Mouse (Mus musculus): ENCODE measurements around the gene Phtf2. TPM values are rescaled to one million over a fixed set of nuclear protein-coding genes. Genes with fewer than 3 reads are reported as not detected.

Phtf2 gene
- polyA plus RNA-seq, 1 experiment from 2014 or later, result 47.4 TPM

GRCm38 (mm10) chr5:20864216-20864969 is 17.5 kb downstream of the Phtf2 start:
- H3K27ac ChIP-seq (ENCODE audit: poor library complexity, severe bottlenecking), result no peak overlapping the region
- WGBS, result 73% methylated on average over 4 of the region's 4 CpGs
- H3K4me1 ChIP-seq (replicated peaks), result 0 out of 2 replicates have a peak, but pooled peaks cover 3% of the 10 kb centered on the region
- no peak overlapping the region for H3K4me3 ChIP-seq
- H3K36me3 ChIP-seq, result peaks cover under 1% of the 10 kb centered on the region; the same call in 1 of the 2 replicates
- H3K27me3 ChIP-seq (replicated peaks), result no peaks in the 10 kb centered on the region
- H3K4me2 ChIP-seq, result no peak overlapping the region
- no peak for ATAC-seq (ENCODE audit: insufficient number of reproducible peaks, low FRiP score)
- 0 out of 2 replicates have a peak, but pooled peaks cover under 1% of the 10 kb centered on the region for H3K9me3 ChIP-seq (replicated peaks)
- H3K9ac ChIP-seq, result no peak overlapping the region

GRCm38 (mm10) chr5:20861901-20862300 is 20.0 kb downstream of the Phtf2 start:
- H3K4me3 ChIP-seq, result no peak overlapping the region
- no peak overlapping the region for H3K9ac ChIP-seq
- 0 out of 2 replicates have a peak, but pooled peaks cover 3% of the 10 kb centered on the region for H3K4me1 ChIP-seq (replicated peaks)
- no peak overlapping the region for H3K4me2 ChIP-seq
- H3K36me3 ChIP-seq, result peaks cover 7% of the 10 kb centered on the region; the same call in 1 of the 2 replicates
- WGBS, result 91% methylated on average over 2 of the region's 2 CpGs
- no peaks in the 10 kb centered on the region for H3K27me3 ChIP-seq (replicated peaks)
- no peak for ATAC-seq (ENCODE audit: insufficient number of reproducible peaks, low FRiP score)
- no peak overlapping the region for H3K27ac ChIP-seq (ENCODE audit: poor library complexity, severe bottlenecking)
- 0 out of 2 replicates have a peak, but pooled peaks cover 2% of the 10 kb centered on the region for H3K9me3 ChIP-seq (replicated peaks)

GRCm38 (mm10) chr5:20860565-20860964 is 21.4 kb downstream of the Phtf2 start:
- WGBS, result 87% methylated on average over 4 of the region's 4 CpGs
- no peak overlapping the region for H3K27ac ChIP-seq (ENCODE audit: poor library complexity, severe bottlenecking)
- H3K4me1 ChIP-seq (replicated peaks), result 0 out of 2 replicates have a peak, but pooled peaks cover 3% of the 10 kb centered on the region
- H3K4me2 ChIP-seq, result no peak overlapping the region
- H3K9ac ChIP-seq, result no peak overlapping the region
- no peaks in the 10 kb centered on the region for H3K27me3 ChIP-seq (replicated peaks)
- H3K9me3 ChIP-seq (replicated peaks), result 0 out of 2 replicates have a peak, but pooled peaks cover 2% of the 10 kb centered on the region
- no peak for ATAC-seq (ENCODE audit: insufficient number of reproducible peaks, low FRiP score)
- peaks cover 7% of the 10 kb centered on the region; the same call in 1 of the 2 replicates for H3K36me3 ChIP-seq
- H3K4me3 ChIP-seq, result no peak overlapping the region

GRCm38 (mm10) chr5:20858404-20858803 is 23.5 kb downstream of the Phtf2 start:
- ATAC-seq (ENCODE audit: insufficient number of reproducible peaks, low FRiP score), result no peak
- Histone ChIP-seq H3K4me1 (replicated peaks) (no peaks in the 10 kb centered on the region), H3K27me3 (replicated peaks) (no peaks in the 10 kb centered on the region), H3K36me3 (peaks cover 10% of the 10 kb centered on the region; the same call in 1 of the 2 replicates), H3K9ac (no peak overlapping the region), H3K27ac (ENCODE audit: poor library complexity, severe bottlenecking) (no peak overlapping the region), H3K4me2 (no peak overlapping the region), H3K4me3 (no peak overlapping the region), H3K9me3 (replicated peaks) (0 out of 2 replicates have a peak, but pooled peaks cover 2% of the 10 kb centered on the region)
- 93% methylated on average over 2 of the region's 2 CpGs for WGBS

- no peak overlapping the region for H3K4me2 ChIP-seq
- no peak overlapping the region for H3K4me3 ChIP-seq
- H3K27me3 ChIP-seq (replicated peaks), result no peaks in the 10 kb centered on the region
- no peak for ATAC-seq (ENCODE audit: insufficient number of reproducible peaks, low FRiP score)
- H3K9ac ChIP-seq, result no peak overlapping the region
- 84% methylated on average over 4 of the region's 4 CpGs for WGBS
- 0 out of 2 replicates have a peak, but pooled peaks cover 2% of the 10 kb centered on the region for H3K9me3 ChIP-seq (replicated peaks)
- H3K4me1 ChIP-seq (replicated peaks), result no peaks in the 10 kb centered on the region
- peaks cover 13% of the 10 kb centered on the region; the same call in 1 of the 2 replicates for H3K36me3 ChIP-seq
- no peak overlapping the region for H3K27ac ChIP-seq (ENCODE audit: poor library complexity, severe bottlenecking)
These were observed 26.9 kb downstream of the Phtf2 start for GRCm38 (mm10) chr5:20855066-20855465.

- Histone ChIP-seq H3K9ac (no peak overlapping the region), H3K4me1 (replicated peaks) (peaks cover 3% of the 10 kb centered on the region; the same call in 1 of the 2 replicates), H3K4me3 (no peak overlapping the region), H3K27ac (ENCODE audit: poor library complexity, severe bottlenecking) (no peak overlapping the region), H3K27me3 (replicated peaks) (no peaks in the 10 kb centered on the region), H3K36me3 (peaks cover 2% of the 10 kb centered on the region; the same call in 1 of the 2 replicates), H3K9me3 (replicated peaks) (no peaks in the 10 kb centered on the region), H3K4me2 (no peak overlapping the region)
- ATAC-seq (ENCODE audit: insufficient number of reproducible peaks, low FRiP score), result no peak
- WGBS, result 93% methylated on average over 2 of the region's 2 CpGs
These were observed 34.9 kb downstream of the Phtf2 start for GRCm38 (mm10) chr5:20847010-20847409.

GRCm38 (mm10) chr5:20843816-20844215 is 38.1 kb downstream of the Phtf2 start:
- H3K4me1 ChIP-seq (replicated peaks), result peaks cover 12% of the 10 kb centered on the region
- no peak for ATAC-seq (ENCODE audit: insufficient number of reproducible peaks, low FRiP score)
- 87% methylated on average over 2 of the region's 2 CpGs for WGBS
- H3K27me3 ChIP-seq (replicated peaks), result no peaks in the 10 kb centered on the region
- H3K27ac ChIP-seq (ENCODE audit: poor library complexity, severe bottlenecking), result no peak overlapping the region
- no peak overlapping the region for H3K9ac ChIP-seq
- H3K36me3 ChIP-seq, result no peaks in the 10 kb centered on the region
- no peak overlapping the region for H3K4me3 ChIP-seq
- H3K9me3 ChIP-seq (replicated peaks), result no peaks in the 10 kb centered on the region
- no peak overlapping the region for H3K4me2 ChIP-seq

- H3K9me3 ChIP-seq (replicated peaks), result no peaks in the 10 kb centered on the region
- WGBS, result 83% methylated on average over 1 of the region's 3 CpGs
- H3K27ac ChIP-seq (ENCODE audit: poor library complexity, severe bottlenecking), result no peak overlapping the region
- H3K36me3 ChIP-seq, result no peaks in the 10 kb centered on the region
- ATAC-seq (ENCODE audit: insufficient number of reproducible peaks, low FRiP score), result no peak
- H3K4me2 ChIP-seq, result no peak overlapping the region
- H3K9ac ChIP-seq, result no peak overlapping the region
- no peak overlapping the region for H3K4me3 ChIP-seq
- H3K4me1 ChIP-seq (replicated peaks), result peaks cover 12% of the 10 kb centered on the region
- H3K27me3 ChIP-seq (replicated peaks), result no peaks in the 10 kb centered on the region
These were observed 38.5 kb downstream of the Phtf2 start for GRCm38 (mm10) chr5:20843405-20843804.

GRCm38 (mm10) chr5:20837082-20837481 is 44.8 kb downstream of the Phtf2 start:
- Histone ChIP-seq H3K4me1 (replicated peaks) (peaks cover 9% of the 10 kb centered on the region), H3K27me3 (replicated peaks) (no peaks in the 10 kb centered on the region), H3K9ac (no peak overlapping the region), H3K27ac (ENCODE audit: poor library complexity, severe bottlenecking) (no peak overlapping the region), H3K9me3 (replicated peaks) (no peaks in the 10 kb centered on the region), H3K4me2 (no peak overlapping the region), H3K4me3 (no peak overlapping the region), H3K36me3 (peaks cover 10% of the 10 kb centered on the region; the same call in 1 of the 2 replicates)
- no peak for ATAC-seq (ENCODE audit: insufficient number of reproducible peaks, low FRiP score)
- WGBS, result 95% methylated on average over 1 of the region's 1 CpGs

GRCm38 (mm10) chr5:20834399-20834798 is 47.5 kb downstream of the Phtf2 start:
- H3K36me3 ChIP-seq, result peaks cover 10% of the 10 kb centered on the region; the same call in 1 of the 2 replicates
- H3K4me1 ChIP-seq (replicated peaks), result peaks cover 12% of the 10 kb centered on the region
- ATAC-seq (ENCODE audit: insufficient number of reproducible peaks, low FRiP score), result no peak
- WGBS, result 96% methylated on average over 1 of the region's 1 CpGs
- H3K4me2 ChIP-seq, result no peak overlapping the region
- H3K27ac ChIP-seq (ENCODE audit: poor library complexity, severe bottlenecking), result no peak overlapping the region
- no peaks in the 10 kb centered on the region for H3K27me3 ChIP-seq (replicated peaks)
- H3K4me3 ChIP-seq, result no peak overlapping the region
- H3K9ac ChIP-seq, result no peak overlapping the region
- H3K9me3 ChIP-seq (replicated peaks), result no peaks in the 10 kb centered on the region

GRCm38 (mm10) chr5:20831433-20831832 is 50.5 kb downstream of the Phtf2 start:
- H3K27me3 ChIP-seq (replicated peaks), result no peaks in the 10 kb centered on the region
- no peak overlapping the region for H3K9ac ChIP-seq
- no peak overlapping the region for H3K4me2 ChIP-seq
- H3K27ac ChIP-seq (ENCODE audit: poor library complexity, severe bottlenecking), result 0 out of 2 replicates have a peak overlapping the region, but pooled peaks have one; percentile 3
- peaks cover 12% of the 10 kb centered on the region for H3K4me1 ChIP-seq (replicated peaks)
- no peaks in the 10 kb centered on the region for H3K9me3 ChIP-seq (replicated peaks)
- H3K4me3 ChIP-seq, result no peak overlapping the region
- no peak for ATAC-seq (ENCODE audit: insufficient number of reproducible peaks, low FRiP score)
- peaks cover 3% of the 10 kb centered on the region; the same call in 1 of the 2 replicates for H3K36me3 ChIP-seq
- 69% methylated on average over 2 of the region's 2 CpGs for WGBS

Measured in heart, embryonic 12.5 days (tissue).